12 mouse cellular contexts compared by ENCODE assay signal in genomic region chr6:95936504-95936903, GRCm38 (mm10).
"Had no signal": no experiment of that assay in that cellular context is flagged by ENCODE, and none has a peak within 500 bp of the region (broad histone marks: within the 10 kb centered on the region; RNA-seq: fewer than 3 reads in every experiment).

No protein-coding gene starts in this region.

- H3K27ac ChIP-seq: left cerebral cortex, adult 2 months; limb, embryonic 10.5 days; lung, embryonic 15.5 days; neural tube, embryonic 12.5 days had no signal

- H3K9ac ChIP-seq: lung, embryonic 15.5 days; neural tube, embryonic 12.5 days had no signal

- H3K9me3 ChIP-seq: limb, embryonic 10.5 days; lung, embryonic 15.5 days; neural tube, embryonic 12.5 days had no signal

- H3K36me3 ChIP-seq: limb, embryonic 10.5 days; lung, embryonic 15.5 days; neural tube, embryonic 12.5 days had no signal

- DNase-seq: kidney, adult 18-20 months; kidney, postnatal 10 days; midbrain, embryonic 14.5 days; right cerebral cortex, postnatal 4 days; spleen, adult 18-20 months; thymus, postnatal 36 days had no signal

- H3K27me3 ChIP-seq: lung, embryonic 15.5 days; neural tube, embryonic 12.5 days had no signal

- H3K4me2 ChIP-seq: lung, embryonic 15.5 days; neural tube, embryonic 12.5 days had no signal

- H3K4me1 ChIP-seq: limb, embryonic 10.5 days; neural tube, embryonic 12.5 days had no signal

- ATAC-seq: hindbrain, embryonic 16.5 days; inflammation-experienced regulatory T-cells, adult 6 months had no signal

- H3K4me3 ChIP-seq: left cerebral cortex, adult 2 months; limb, embryonic 10.5 days; lung, embryonic 15.5 days; neural tube, embryonic 12.5 days had no signal
